Mouse (Mus musculus): ENCODE data around the gene Kat5.

- no peak; a peak in 1 of 4 replicates for TF ChIP-seq POLR2A (IDR thresholded peaks at IDR 0.05; ENCODE audit: control insufficient read depth in 1 of 2, insufficient read depth in 1 of 2, low read depth in 1 of 2, low read length in 2 of 2, poor library complexity in 1 of 2)
- TF ChIP-seq CTCF (IDR thresholded peaks at IDR 0.05 in 2 of 3, conservative IDR thresholded peaks at IDR 0.05 in 1 of 3; ENCODE audit: control insufficient read depth in 1 of 3, insufficient read depth in 1 of 3, low read depth in 2 of 3, low read length in 3 of 3, poor library complexity in 1 of 3, severe bottlenecking in 1 of 3) = no peak
- no peak for TF ChIP-seq EP300 (IDR thresholded peaks at IDR 0.05; ENCODE audit: low read depth in 1 of 2, low read length in 2 of 2)
- no peak for TF ChIP-seq ZC3H11A (IDR thresholded peaks at IDR 0.05; ENCODE audit: low read depth, low read length)
- no peak for TF ChIP-seq NELFE (IDR thresholded peaks at IDR 0.05; ENCODE audit: low read depth, low read length)
- no peak for TF ChIP-seq HCFC1 (IDR thresholded peaks at IDR 0.05; ENCODE audit: low read depth, low read length)
- TF ChIP-seq ZMIZ1 (IDR thresholded peaks at IDR 0.05; ENCODE audit: low read depth, low read length) = no peak
- no peak for TF ChIP-seq MAFK (IDR thresholded peaks at IDR 0.05; ENCODE audit: borderline replicate concordance, low read depth, low read length)
- TF ChIP-seq UBTF (IDR thresholded peaks at IDR 0.05; ENCODE audit: borderline replicate concordance, insufficient read depth, low read depth, low read length) = no peak
Observed at GRCm38 (mm10) chr19:5609171-5609546, 878 bp downstream of the Kat5 start.

Data from MEL (cell line).